Mouse (Mus musculus) heart, adult 2 months (tissue): ENCODE results near the gene Fbxo46.

Source experiments
- CTCF ChIP-seq: fragments of 200-600 bp; IDR thresholded peaks from 2 replicates; pipeline ENCODE4 v1.8.1; 2022; ENCODE audit warnings: antibody characterized with exemption, mild to moderate bottlenecking, moderate library complexity
- EP300 ChIP-seq: fragments of 200-500 bp; IDR thresholded peaks from 2 replicates; pipeline ENCODE4 v1.6.1; 2011; ENCODE audit warnings: low read depth, low read length, control low read depth; ENCODE audit not compliant: insufficient read depth
- POLR2A ChIP-seq: fragments of 200-500 bp; IDR thresholded peaks from 2 replicates; pipeline ENCODE4 v1.6.1; 2011; ENCODE audit warnings: mild to moderate bottlenecking, low read depth, low read length, control low read depth; ENCODE audit not compliant: insufficient read depth

DNA sequence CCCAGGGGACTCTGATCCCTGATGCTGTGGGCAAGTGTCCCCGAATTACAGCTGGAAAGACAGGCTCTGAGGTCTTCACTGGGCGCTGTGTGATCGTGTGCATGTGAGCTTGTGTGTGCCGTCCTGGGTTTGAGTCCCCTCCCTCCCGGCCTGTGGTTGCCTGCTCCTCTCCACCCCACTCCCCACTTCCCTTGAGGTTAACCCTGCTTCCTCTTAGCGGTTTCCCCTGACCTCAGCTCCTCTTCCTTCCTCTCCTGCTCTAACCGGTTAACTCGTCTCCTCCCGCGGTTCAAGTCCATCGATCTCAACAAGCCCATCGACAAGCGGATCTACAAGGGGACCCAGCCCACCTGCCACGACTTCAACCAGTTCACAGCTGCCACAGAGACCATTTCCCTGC, 41.9 kb upstream of the Fbxo46 start:
- TF ChIP-seq EP300, result no peak
- TF ChIP-seq CTCF, result no peak
- no peak for TF ChIP-seq POLR2A
